7 mouse cellular contexts compared by ENCODE assay signal in genomic region chr12:21525567-21525966, GRCm38 (mm10).
DNase-seq lines count a peak whose midpoint lies in the region; ATAC-seq and TF ChIP-seq lines count a peak whose summit lies in the region.
"Not testable (repeated sequence)": the region's sequence is repeated elsewhere in the genome, so short reads cannot be mapped to it uniquely, and the experiment has no call there.

No protein-coding gene starts in this region.

- H3K27ac ChIP-seq in liver, postnatal 0 days (ENCODE audit: low read depth), result not testable (repeated sequence)

- WGBS in liver, postnatal 0 days (ENCODE audit: insufficient replicate concordance), result 28% methylated on average over 6 of the region's 6 CpGs

- not testable (repeated sequence) for H3K4me2 ChIP-seq in liver, postnatal 0 days (ENCODE audit: low read depth, low read length)

- H3K27me3 ChIP-seq in liver, postnatal 0 days (ENCODE audit: insufficient read depth, low read length), result not testable (repeated sequence)

- not testable (repeated sequence) for H3K9ac ChIP-seq in liver, postnatal 0 days (replicated peaks)

- H3K36me3 ChIP-seq in liver, postnatal 0 days (replicated peaks; ENCODE audit: insufficient read depth, low read length), result not testable (repeated sequence)

- H3K4me1 ChIP-seq in liver, postnatal 0 days (ENCODE audit: insufficient read depth), result not testable (repeated sequence)

- H3K4me3 ChIP-seq in liver, postnatal 0 days (ENCODE audit: low read depth, low read length), result not testable (repeated sequence)

- DNase-seq in ZHBTc4 (ENCODE audit: low read depth, low spot score), result peak; percentile 34
- DNase-seq in cerebellum, adult 9-10 months, result peak; percentile 66
- peak; percentile 21 for DNase-seq in kidney, adult 18-20 months
- not testable (repeated sequence) for DNase-seq in liver, postnatal 0 days

- H3K9me3 ChIP-seq in liver, postnatal 0 days (ENCODE audit: low read length), result not testable (repeated sequence)

- TF ChIP-seq EP300 in liver, postnatal 0 days (IDR thresholded peaks at IDR 0.05; ENCODE audit: low read depth), result not testable (repeated sequence)

- TF ChIP-seq CTCF in liver, postnatal 0 days (IDR thresholded peaks at IDR 0.05; ENCODE audit: low read depth), result peak; percentile 66

- peak; percentile 79 for ATAC-seq in CD4-positive, CD25-positive, alpha-beta regulatory T cell, adult 4 months
- ATAC-seq in granulocyte monocyte progenitor cell, adult 5-6 weeks (replicated peaks; ENCODE audit: poor library complexity, severe bottlenecking), result peak; percentile 93
- ATAC-seq in liver, postnatal 0 days, result 0 out of 2 replicates have a peak, but pooled peaks have one; percentile 36
- peak; percentile 67 for ATAC-seq in neutrophil, adult 5-6 weeks (ENCODE audit: extremely low read depth, insufficient number of reproducible peaks, low FRiP score, poor library complexity, severe bottlenecking)

Comparison
In these comparisons a context has a peak if more than half of its experiments do, and no peak if none do; other contexts are left out.
1. ATAC-seq: peak in every context shown above with its lines; median percentile 93 in granulocyte monocyte progenitor cell, adult 5-6 weeks; 79 in CD4-positive, CD25-positive, alpha-beta regulatory T cell, adult 4 months; 67 in neutrophil, adult 5-6 weeks; 36 in liver, postnatal 0 days.